Mouse (Mus musculus) embryonic facial prominence, embryonic 14.5 days (tissue): Measurements from ENCODE around the gene Kiz. TPM values are rescaled to one million over a fixed set of nuclear protein-coding genes. Genes with fewer than 3 reads are reported as not detected.
A peak's percentile ranks its signal among the peaks of the same experiment; 100 is the strongest.

Experiments
- ATAC-seq: fragments of 200-750 bp; cut with Nextera tagmentation; 2 replicates; pipeline ENCODE4 v1.8.0; 2017; ENCODE audit warnings: low read depth, moderate number of reproducible peaks, moderate TSS enrichment
- DNase-seq: peaks from one replicate; pipeline ENCODE4 v3.0.0-alpha.2; 2015; ENCODE audit warnings: low spot score
- H3K27ac ChIP-seq: fragments of 300-500 bp; sonication (generic); replicated peaks from 2 replicates; pipeline ENCODE4 v1.5.1; 2014; ENCODE audit warnings: low read depth, mild to moderate bottlenecking, low read length, moderate library complexity
- H3K27me3 ChIP-seq: fragments of 300-500 bp; sonication (generic); replicated peaks from 2 replicates; pipeline ENCODE4 v1.6.1; 2014; ENCODE audit warnings: low read length; ENCODE audit not compliant: control insufficient read depth, insufficient read depth
- H3K36me3 ChIP-seq: fragments of 300-500 bp; sonication (generic); 2 replicates; pipeline ENCODE4 v1.6.1; 2014; ENCODE audit warnings: low read length, mixed read lengths; ENCODE audit not compliant: control insufficient read depth, insufficient read depth
- H3K4me1 ChIP-seq: fragments of 300-500 bp; sonication (generic); 2 replicates; pipeline ENCODE4 v1.6.1; 2014; ENCODE audit warnings: antibody characterized with exemption, low read length; ENCODE audit not compliant: control insufficient read depth, insufficient read depth
- H3K4me2 ChIP-seq: fragments of 300-500 bp; sonication (generic); 2 replicates; pipeline ENCODE4 v1.6.1; 2014; ENCODE audit warnings: low read depth, mild to moderate bottlenecking, low read length, moderate library complexity, mixed read lengths
- H3K4me3 ChIP-seq: fragments of 300-500 bp; sonication (generic); 2 replicates; pipeline ENCODE4 v1.5.1; 2014; ENCODE audit warnings: low read depth, mild to moderate bottlenecking, low read length
- H3K9ac ChIP-seq: fragments of 300-500 bp; sonication (generic); 2 replicates; pipeline ENCODE4 v1.6.1; 2014; ENCODE audit warnings: low read depth, mild to moderate bottlenecking, low read length, moderate library complexity, mixed read lengths
- H3K9me3 ChIP-seq: fragments of 300-500 bp; sonication (generic); 2 replicates; pipeline ENCODE4 v1.6.1; 2016; ENCODE audit warnings: low read length; ENCODE audit not compliant: control insufficient read depth
- WGBS: fragments of 180-500 bp; shearing (Covaris S2); extraction: QIAGEN DNeasy Blood & Tissue Kit; methylation state at CpG from one replicate; pipeline ENCODE4 v1.1.7; 2014; 5-methylcytosine and 5-hydroxymethylcytosine counted together
- polyA plus RNA-seq: library from polyadenylated mRNA; unstranded; fragments of >200 nt; fragmentation: Nextera tagmentation; extraction: Ambion mirVana; gene quantifications from 2 replicates; pipeline ENCODE4 v1.2.1, GENCODE M21; 2014

Gene Kiz
- polyA plus RNA-seq, 1 experiment from 2014 or later: 27.6 TPM

DNA sequence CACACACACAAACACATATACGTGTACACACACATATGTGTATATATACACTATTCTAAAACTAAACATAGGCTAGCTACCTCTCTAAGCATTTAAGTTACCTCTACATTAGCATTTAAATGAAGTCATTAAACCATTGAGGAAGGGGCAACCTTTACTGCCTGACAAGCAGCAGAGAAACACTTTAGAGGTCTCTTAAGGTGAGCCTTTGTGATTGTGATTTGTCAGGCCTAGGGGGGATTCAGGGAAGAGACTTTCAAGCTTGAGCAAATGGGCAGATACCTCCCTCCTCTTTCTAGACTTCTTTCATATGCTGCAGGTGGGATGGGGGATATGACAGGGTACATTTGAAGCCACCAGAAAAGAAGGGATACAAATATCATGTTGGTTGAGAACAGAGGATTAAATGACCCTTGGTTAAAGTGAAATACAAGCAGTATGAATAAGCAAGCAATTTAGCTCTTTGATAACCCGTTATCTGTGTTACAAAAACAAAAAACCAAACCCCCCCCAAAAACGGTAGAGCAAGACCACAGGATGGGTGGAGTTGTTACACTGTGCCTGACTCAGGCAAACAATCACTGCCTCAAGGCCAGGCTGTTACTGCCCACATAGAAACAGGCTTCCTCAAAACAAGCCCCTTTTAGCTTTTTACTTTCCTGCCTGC lies 155.9 kb downstream of the Kiz start:
- Histone ChIP-seq H3K36me3 (no peaks in the 10 kb centered on the region), H3K27me3 (no peaks in the 10 kb centered on the region), H3K27ac (peak overlapping the region; percentile 99), H3K4me3 (peak overlapping the region; percentile 80), H3K9me3 (no peaks in the 10 kb centered on the region), H3K4me2 (peak overlapping the region; percentile 84), H3K4me1 (peaks cover 17% of the 10 kb centered on the region), H3K9ac (peak overlapping the region; percentile 90)
- DNase-seq (peak; percentile 10), ATAC-seq (no peak)
- WGBS: 59% methylated on average over 3 of the region's 3 CpGs

DNA sequence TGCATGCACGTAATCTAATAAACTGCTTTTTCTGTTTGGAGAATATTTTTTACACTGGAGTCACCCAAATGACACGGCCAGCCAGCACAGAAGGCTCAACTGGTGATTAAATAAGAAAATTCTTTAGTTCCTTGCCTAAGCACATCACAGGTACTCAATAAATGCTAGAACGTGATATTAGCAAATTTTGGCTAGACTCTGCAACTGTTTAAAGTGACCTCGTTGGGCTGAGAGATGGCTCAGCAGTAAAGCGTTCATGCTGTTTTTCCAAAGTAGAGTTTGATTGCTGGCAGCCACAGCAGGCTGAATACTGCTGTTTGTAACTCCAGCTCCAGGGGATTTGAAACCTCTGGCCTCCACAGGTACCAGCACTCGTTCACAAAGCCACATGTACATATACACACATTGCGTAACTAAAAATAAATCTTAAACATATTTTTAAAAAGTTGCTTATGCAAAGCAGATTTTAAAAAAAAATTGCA lies 156.5 kb downstream of the Kiz start:
- H3K9me3 ChIP-seq: no peaks in the 10 kb centered on the region
- 32% methylated on average over 7 of the region's 7 CpGs for WGBS
- peak overlapping the region; percentile 80 for H3K4me3 ChIP-seq
- no peaks in the 10 kb centered on the region for H3K27me3 ChIP-seq
- ATAC-seq (no peak), DNase-seq (no peak)
- H3K27ac ChIP-seq: peak overlapping the region; percentile 99
- H3K36me3 ChIP-seq: no peaks in the 10 kb centered on the region
- peak overlapping the region; percentile 90 for H3K9ac ChIP-seq
- H3K4me2 ChIP-seq: peak overlapping the region; percentile 84
- H3K4me1 ChIP-seq: peaks cover 17% of the 10 kb centered on the region

DNA sequence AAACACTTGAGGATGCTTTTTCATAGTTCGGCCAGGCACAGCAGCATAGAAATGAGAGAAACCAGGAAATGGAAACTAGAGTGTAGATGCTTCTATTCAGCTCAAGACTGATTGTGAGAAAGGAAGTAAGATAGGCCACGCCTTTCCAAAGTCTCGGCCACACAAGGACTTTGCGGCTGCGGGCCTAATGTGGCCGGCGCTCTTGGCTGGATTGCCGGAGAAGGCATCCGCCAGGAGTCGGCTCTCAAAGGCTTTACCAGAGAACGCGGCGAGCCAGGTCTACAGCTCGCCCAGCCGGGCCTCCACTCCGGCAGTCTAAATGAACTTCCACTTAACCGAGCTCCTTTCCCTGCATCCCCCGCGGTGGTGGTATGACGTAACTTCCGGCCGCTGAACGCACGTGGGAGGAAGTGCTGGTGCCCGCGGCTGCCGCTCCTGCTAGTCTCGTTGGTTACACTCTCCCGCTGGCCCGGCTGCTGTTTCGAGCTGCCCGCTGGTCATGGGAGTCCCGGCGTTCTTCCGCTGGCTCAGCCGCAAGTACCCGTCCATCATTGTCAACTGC lies 157.0 kb downstream of the Kiz start, which contains the start of gene Xrn2:
Gene Xrn2 (plus strand): TSS at position 374 of the 562 bp plus-strand sequence.
- Histone ChIP-seq H3K27ac (peak within 1 kb of the TSS; percentile 99), H3K4me3 (peak within 1 kb of the TSS; percentile 80), H3K4me2 (peak within 1 kb of the TSS; percentile 84), H3K9ac (peak within 1 kb of the TSS; percentile 90), H3K9me3 (no peaks in the 10 kb centered on the region), H3K36me3 (no peaks in the 10 kb centered on the region), H3K27me3 (no peaks in the 10 kb centered on the region), H3K4me1 (peaks cover 17% of the 10 kb centered on the region)
- DNase-seq (peak; percentile 98), ATAC-seq (peak; percentile 95)
- under 1% methylated on average over 28 of the region's 37 CpGs for WGBS

DNA sequence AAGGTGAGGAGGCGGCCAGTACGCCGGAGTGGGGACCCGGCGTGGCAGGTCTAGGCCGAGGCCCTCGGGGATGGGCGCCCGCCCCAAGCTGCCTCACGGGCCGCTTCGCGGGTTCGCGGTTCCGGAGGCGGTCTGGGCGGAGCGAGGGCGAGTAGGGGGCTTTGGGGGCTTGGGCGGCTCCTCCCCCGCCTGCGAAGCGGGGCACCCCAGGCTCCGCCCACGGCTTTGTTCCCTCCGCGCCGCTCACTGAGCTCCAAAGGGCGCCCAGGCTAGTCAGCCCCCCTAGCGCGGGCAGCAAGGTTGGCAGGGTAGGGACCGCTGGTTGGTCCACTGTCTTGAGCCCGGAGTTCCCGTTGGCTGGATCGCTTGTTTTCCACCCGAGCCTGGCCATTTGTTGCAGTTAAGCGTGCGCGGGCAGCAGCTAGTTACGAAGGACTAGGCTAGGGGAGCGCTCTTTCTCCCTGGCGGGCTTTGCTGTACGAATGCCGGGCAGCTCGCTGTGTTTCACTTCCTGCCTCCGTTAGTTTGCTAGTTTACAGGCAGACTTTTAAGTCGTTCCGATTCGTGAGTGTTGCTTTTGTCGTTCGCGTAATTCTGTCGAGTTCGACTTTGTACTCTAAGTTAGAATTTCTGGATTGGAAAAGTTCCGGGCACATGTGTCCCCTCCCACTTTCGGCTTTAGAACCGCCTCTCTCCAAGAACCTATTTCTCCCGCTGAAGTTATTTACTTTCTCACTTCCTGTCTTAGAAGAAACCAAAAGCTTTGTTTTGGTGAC lies 157.7 kb downstream of the Kiz start:
- no peaks in the 10 kb centered on the region for H3K36me3 ChIP-seq
- H3K27ac ChIP-seq: peak overlapping the region; percentile 99
- H3K27me3 ChIP-seq: no peaks in the 10 kb centered on the region
- ATAC-seq: peak; percentile 93
- no peaks in the 10 kb centered on the region for H3K9me3 ChIP-seq
- H3K4me2 ChIP-seq: peak overlapping the region; percentile 84
- peaks cover 17% of the 10 kb centered on the region for H3K4me1 ChIP-seq
- DNase-seq: peak; percentile 93
- peak overlapping the region; percentile 90 for H3K9ac ChIP-seq
- peak overlapping the region; percentile 80 for H3K4me3 ChIP-seq
- WGBS: under 1% methylated on average over 22 of the region's 59 CpGs

DNA sequence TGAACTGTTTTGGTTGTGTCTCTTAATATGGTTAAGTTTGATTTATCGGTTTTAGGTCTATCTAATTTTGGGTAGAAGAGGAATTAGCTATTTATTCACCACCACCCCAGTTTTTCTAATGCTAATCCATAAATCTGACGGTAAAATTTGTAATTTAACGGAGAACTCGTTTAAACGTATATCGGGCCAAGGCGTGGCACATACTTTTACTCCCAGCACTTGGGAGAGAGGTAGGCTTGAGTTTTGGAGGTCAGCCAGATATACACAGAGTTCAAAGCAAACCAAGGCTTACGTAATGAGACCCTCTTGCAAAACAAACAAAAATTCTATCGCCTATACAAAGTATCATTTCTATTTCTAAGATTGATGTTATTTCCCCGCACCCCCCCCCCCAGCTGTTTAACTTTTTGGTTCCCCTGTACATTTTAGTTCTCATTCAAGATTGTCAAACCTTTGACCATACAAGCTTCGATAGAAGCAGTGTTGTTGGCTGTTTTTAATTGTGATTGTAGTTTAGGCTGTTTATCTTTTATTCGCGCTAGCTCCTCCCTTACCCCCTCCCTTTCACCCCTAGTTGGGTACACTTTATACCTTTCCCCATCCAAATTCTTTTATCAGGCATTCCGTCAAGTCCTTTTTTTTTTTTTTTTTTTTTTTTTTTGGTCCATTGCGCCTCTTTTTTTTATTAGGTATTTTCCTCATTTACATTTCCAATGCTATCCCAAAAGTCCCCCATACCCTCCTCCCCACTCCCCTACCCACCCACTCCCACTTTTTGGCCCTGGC lies 158.6 kb downstream of the Kiz start:
- peak overlapping the region; percentile 99 for H3K27ac ChIP-seq
- H3K4me1 ChIP-seq: peaks cover 17% of the 10 kb centered on the region
- H3K9me3 ChIP-seq: no peaks in the 10 kb centered on the region
- H3K36me3 ChIP-seq: no peaks in the 10 kb centered on the region
- no peaks in the 10 kb centered on the region for H3K27me3 ChIP-seq
- 19% methylated on average over 15 of the region's 15 CpGs for WGBS
- DNase-seq (peak; percentile 36), ATAC-seq (no peak)
- H3K9ac ChIP-seq: peak overlapping the region; percentile 90
- peak overlapping the region; percentile 80 for H3K4me3 ChIP-seq
- peak overlapping the region; percentile 84 for H3K4me2 ChIP-seq

Other genes starting within 250 kb of the Kiz start
- gene Xrn2, start 157.1 kb downstream of the Kiz start, polyA plus RNA-seq: 70.5 and 78.9 TPM in 2 replicates
- gene Nkx2-4, start 229.6 kb downstream of the Kiz start, polyA plus RNA-seq: not detected in 2 replicates